Mouse (Mus musculus) cerebellum, adult 9-10 months (tissue): ENCODE measurements at regions not wholly inside any gene's neighbourhood (a gene's known extent, or its start where the extent isn't known, plus 50 kb on each side); places are given as distances from the start of the nearest gene placed in this dataset.

Source experiments
- DNase-seq: peaks from one replicate; pipeline ENCODE4 v3.0.0; 2022

DNA sequence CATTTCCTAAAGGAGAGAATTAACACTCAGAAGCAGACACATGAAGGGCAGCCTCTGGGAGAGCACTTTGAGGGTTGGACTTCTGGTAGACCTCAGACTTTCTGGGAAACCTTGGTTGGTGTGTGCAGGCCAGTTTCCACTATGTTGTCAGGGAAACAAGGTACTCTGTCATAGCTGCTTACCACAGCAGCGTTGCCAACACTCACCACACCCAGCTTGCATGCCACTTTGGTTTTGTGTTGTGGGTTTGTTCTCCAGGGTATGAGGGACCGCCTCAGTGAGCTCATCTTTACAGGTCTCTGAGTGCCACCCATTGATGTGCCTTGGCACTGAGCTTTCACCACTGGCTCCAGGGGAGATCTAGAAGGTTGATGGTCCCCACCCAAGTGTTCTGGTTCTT lies 62.8 kb upstream of the Ywhaq start:
- no peak for DNase-seq

DNA sequence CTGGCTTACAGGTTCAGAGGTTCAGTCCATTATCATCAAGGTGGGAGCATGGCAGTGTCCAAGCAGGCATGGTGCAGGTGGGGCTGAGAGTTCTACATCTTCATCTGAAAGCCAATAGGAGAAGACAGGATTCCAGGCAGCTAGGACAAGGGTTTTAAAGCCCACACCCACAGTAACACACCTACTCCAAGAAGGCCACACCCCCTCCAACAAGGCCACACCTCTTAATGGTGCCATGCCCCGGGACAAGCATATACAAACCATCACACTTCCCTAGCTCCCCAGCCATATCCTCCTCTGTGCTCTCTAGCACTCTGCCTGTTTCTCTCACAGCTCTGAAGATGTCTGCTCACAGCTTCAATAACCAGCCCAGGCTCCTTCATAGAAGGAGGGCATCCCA lies 61.8 kb upstream of the Ywhaq start:
- no peak for DNase-seq

DNA sequence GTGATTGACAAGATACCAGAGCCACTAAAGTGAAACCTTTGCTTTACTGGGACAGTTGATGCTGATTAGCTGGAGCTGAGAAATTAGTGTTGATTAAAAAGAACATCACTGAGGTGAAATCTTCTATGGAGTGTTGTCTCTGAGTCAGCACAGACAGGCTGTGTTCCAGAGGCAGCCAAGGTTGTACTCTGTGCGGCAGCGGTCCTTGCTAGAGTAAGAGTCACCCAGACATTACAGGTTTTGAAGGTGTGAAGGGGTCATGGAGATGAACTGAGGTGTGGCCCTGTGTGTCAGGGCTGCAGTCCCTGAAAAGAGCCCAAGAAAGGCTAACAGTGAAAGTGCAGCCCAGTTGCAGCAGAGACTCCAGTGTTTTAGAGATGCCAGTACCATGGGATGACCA lies 59.1 kb upstream of the Ywhaq start:
- no peak for DNase-seq

DNA sequence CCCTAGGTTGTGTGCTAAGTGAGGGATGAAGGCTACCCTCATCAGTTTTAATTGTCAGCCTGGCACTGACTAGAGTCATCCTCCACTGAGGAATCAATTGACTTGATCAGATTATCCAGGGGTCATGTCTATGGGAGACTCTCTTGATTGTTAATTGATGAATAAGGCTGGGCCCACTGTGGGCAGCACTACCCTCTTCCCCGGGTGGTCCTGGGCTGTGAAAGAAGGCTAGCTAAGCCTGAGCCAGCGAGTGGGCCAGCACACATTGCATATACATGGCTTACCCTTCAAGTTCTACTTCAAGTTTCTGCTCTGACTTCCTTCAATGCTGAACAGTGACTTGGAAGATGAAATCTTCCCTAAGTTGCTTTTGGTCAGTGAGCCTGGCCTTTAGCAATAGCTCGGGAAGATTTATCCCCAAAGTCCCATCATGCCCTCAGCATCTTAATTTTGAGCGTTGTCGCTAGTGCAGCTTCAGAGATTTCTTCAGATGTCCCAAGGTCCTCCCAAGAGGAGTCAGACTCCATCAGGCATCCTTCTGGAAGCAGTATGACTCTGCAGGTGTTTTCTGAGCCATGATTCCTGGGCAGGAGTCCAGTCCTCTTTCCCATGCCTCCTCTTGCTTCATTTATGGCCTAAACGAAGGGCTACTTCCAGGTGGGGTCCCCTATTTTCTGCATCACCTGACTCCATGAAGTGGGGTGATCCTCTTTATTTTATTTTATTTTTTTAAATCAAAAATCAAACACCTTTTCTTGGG lies 55.7 kb upstream of the Ywhaq start:
- DNase-seq, result peak; percentile 71

DNA sequence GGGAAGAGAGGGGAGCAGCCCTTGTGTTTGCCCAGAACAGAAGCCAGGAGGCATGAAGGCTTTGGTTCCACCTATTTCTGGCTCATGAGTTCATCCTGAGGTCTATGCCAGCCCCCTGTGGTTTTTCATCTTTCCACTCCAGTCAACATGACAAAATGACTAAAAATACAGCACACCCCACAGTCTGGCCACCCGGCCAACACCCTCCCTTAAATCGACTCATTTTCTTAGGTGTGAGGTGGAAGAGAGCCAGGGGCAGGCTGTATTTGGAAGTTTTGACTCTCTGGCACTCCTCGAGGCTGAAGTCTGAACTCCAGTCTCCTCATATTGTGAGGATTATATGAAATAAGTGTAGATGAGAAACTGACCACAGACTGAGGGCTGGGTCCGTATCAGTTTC lies 55.0 kb upstream of the Ywhaq start:
- peak; percentile 99 for DNase-seq

- peak; percentile 71 for DNase-seq
These were observed 54.5 kb upstream of the Ywhaq start for GRCm38 (mm10) chr12:21471986-21472385.

DNA sequence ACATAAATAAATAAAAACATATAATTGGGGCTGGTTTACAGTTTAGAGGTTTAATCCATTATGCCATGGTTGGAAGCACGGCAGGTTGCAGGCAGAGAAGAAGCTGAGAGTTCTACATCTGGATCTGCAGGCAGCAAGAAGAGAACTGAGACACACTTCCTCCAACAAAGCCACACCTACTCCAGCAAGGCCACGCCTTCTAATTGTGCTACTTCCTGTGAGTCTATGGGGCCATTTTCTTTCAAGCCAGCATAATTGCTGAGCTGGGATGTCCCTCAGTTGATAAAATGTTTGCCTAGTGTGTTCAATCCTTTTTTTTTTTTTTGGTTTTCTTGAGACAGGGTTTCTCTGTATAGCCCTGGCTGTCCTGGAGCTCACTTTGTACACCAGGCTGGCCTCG lies 52.8 kb upstream of the Ywhaq start:
- DNase-seq, result no peak
